Mouse (Mus musculus): Measurements from ENCODE around the gene Helz2. TPM values are rescaled to one million over a fixed set of nuclear protein-coding genes. Genes with fewer than 3 reads are reported as not detected.

The Helz2 gene
- polyA plus RNA-seq, 1 experiment from 2014 or later = 2.8 TPM

GRCm38 (mm10) chr2:181234680-181235079, 7.1 kb downstream of the Helz2 start:
- no peaks in the 10 kb centered on the region for H3K4me1 ChIP-seq (replicated peaks; ENCODE audit: control insufficient read depth, insufficient read depth, low read length)
- no peak overlapping the region for H3K4me3 ChIP-seq (ENCODE audit: low read depth, low read length)
- 86% methylated on average over 11 of the region's 11 CpGs for WGBS
- ATAC-seq (replicated peaks; ENCODE audit: low FRiP score, low TSS enrichment, low read depth) = no peak
- no peaks in the 10 kb centered on the region for H3K27me3 ChIP-seq (replicated peaks; ENCODE audit: control insufficient read depth, insufficient read depth, low read length)
- DNase-seq (ENCODE audit: low spot score) = no peak
- H3K36me3 ChIP-seq (ENCODE audit: control insufficient read depth, insufficient read depth, low read length) = peaks cover 23% of the 10 kb centered on the region
- H3K9me3 ChIP-seq (ENCODE audit: control insufficient read depth, low read length) = no peaks in the 10 kb centered on the region
- H3K9ac ChIP-seq (ENCODE audit: low read length) = no peak overlapping the region
- H3K27ac ChIP-seq (ENCODE audit: low read depth) = no peak overlapping the region
- H3K4me2 ChIP-seq (ENCODE audit: low read length) = no peak overlapping the region

DNA sequence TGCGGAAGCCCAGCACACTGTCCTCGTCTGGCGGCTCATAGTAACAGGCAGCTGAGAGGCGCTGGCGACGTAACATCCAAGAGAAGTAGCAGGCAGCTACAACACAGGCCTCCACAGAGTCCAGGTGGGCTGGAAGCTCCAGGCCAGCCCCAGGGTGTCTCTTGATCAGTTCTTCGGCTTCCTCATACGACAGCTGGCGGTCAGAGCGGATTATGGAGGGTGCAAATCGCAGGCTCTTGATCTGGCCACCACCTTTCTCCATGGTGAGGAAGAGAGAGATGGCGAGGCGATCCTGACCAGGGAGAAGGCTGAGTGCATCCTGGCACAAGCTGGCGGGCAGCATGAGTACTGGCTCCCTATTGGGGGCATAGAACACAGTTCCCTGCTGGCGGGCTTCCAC, 8.4 kb downstream of the Helz2 start:
- Histone ChIP-seq H3K36me3 (ENCODE audit: control insufficient read depth, insufficient read depth, low read length) (peaks cover 31% of the 10 kb centered on the region), H3K9me3 (ENCODE audit: control insufficient read depth, low read length) (no peaks in the 10 kb centered on the region), H3K27me3 (replicated peaks; ENCODE audit: control insufficient read depth, insufficient read depth, low read length) (no peaks in the 10 kb centered on the region), H3K4me1 (replicated peaks; ENCODE audit: control insufficient read depth, insufficient read depth, low read length) (no peaks in the 10 kb centered on the region), H3K4me3 (ENCODE audit: low read depth, low read length) (no peak overlapping the region), H3K27ac (ENCODE audit: low read depth) (no peak overlapping the region), H3K9ac (ENCODE audit: low read length) (no peak overlapping the region), H3K4me2 (ENCODE audit: low read length) (no peak overlapping the region)
- no peak for DNase-seq (ENCODE audit: low spot score)
- 91% methylated on average over 15 of the region's 15 CpGs for WGBS
- no peak for ATAC-seq (replicated peaks; ENCODE audit: low FRiP score, low TSS enrichment, low read depth)

- Histone ChIP-seq H3K9ac (ENCODE audit: low read length) (no peak overlapping the region), H3K27ac (ENCODE audit: low read depth) (no peak overlapping the region), H3K9me3 (ENCODE audit: control insufficient read depth, low read length) (no peaks in the 10 kb centered on the region), H3K4me1 (replicated peaks; ENCODE audit: control insufficient read depth, insufficient read depth, low read length) (no peaks in the 10 kb centered on the region), H3K4me2 (ENCODE audit: low read length) (no peak overlapping the region), H3K4me3 (ENCODE audit: low read depth, low read length) (no peak overlapping the region), H3K27me3 (replicated peaks; ENCODE audit: control insufficient read depth, insufficient read depth, low read length) (no peaks in the 10 kb centered on the region), H3K36me3 (ENCODE audit: control insufficient read depth, insufficient read depth, low read length) (peaks cover 30% of the 10 kb centered on the region)
- ATAC-seq (replicated peaks; ENCODE audit: low FRiP score, low TSS enrichment, low read depth) = no peak
- 78% methylated on average over 20 of the region's 20 CpGs for WGBS
- no peak for DNase-seq (ENCODE audit: low spot score)
These were observed 10.7 kb downstream of the Helz2 start for GRCm38 (mm10) chr2:181231171-181231570.

DNA sequence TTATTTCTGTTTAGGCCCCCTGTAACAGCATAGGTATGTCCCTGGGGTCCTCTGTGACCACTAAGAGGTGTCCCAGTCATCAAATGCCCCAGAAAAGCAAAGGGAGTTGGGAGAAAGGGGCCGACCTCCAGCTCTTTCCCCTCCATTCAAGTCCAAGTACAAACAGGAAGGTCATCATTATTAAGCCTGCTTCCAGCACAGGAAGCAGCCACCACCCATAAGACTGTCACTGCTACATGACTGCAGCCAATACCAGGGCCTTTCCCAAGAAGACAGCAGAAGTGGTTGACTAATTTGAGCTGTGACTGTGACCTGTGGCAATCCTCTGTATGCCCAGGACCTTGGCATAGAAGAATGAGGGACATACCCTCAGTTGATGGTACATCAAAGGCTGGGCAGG, 13.5 kb downstream of the Helz2 start:
- no peaks in the 10 kb centered on the region for H3K4me1 ChIP-seq (replicated peaks; ENCODE audit: control insufficient read depth, insufficient read depth, low read length)
- H3K27me3 ChIP-seq (replicated peaks; ENCODE audit: control insufficient read depth, insufficient read depth, low read length) = no peaks in the 10 kb centered on the region
- no peak overlapping the region for H3K4me2 ChIP-seq (ENCODE audit: low read length)
- peaks cover 20% of the 10 kb centered on the region for H3K36me3 ChIP-seq (ENCODE audit: control insufficient read depth, insufficient read depth, low read length)
- WGBS = 76% methylated on average over 1 of the region's 1 CpGs
- H3K9me3 ChIP-seq (ENCODE audit: control insufficient read depth, low read length) = no peaks in the 10 kb centered on the region
- ATAC-seq (replicated peaks; ENCODE audit: low FRiP score, low TSS enrichment, low read depth) (no peak), DNase-seq (ENCODE audit: low spot score) (no peak)
- no peak overlapping the region for H3K4me3 ChIP-seq (ENCODE audit: low read depth, low read length)
- H3K27ac ChIP-seq (ENCODE audit: low read depth) = no peak overlapping the region
- no peak overlapping the region for H3K9ac ChIP-seq (ENCODE audit: low read length)

GRCm38 (mm10) chr2:181227122-181227521, 14.7 kb downstream of the Helz2 start:
- Histone ChIP-seq H3K36me3 (ENCODE audit: control insufficient read depth, insufficient read depth, low read length) (peaks cover 16% of the 10 kb centered on the region; the same call in 1 of the 2 replicates), H3K4me2 (ENCODE audit: low read length) (no peak overlapping the region), H3K4me1 (replicated peaks; ENCODE audit: control insufficient read depth, insufficient read depth, low read length) (no peaks in the 10 kb centered on the region), H3K9ac (ENCODE audit: low read length) (no peak overlapping the region), H3K27ac (ENCODE audit: low read depth) (no peak overlapping the region), H3K27me3 (replicated peaks; ENCODE audit: control insufficient read depth, insufficient read depth, low read length) (no peaks in the 10 kb centered on the region), H3K9me3 (ENCODE audit: control insufficient read depth, low read length) (no peaks in the 10 kb centered on the region), H3K4me3 (ENCODE audit: low read depth, low read length) (no peak overlapping the region)
- DNase-seq (ENCODE audit: low spot score) (no peak), ATAC-seq (replicated peaks; ENCODE audit: low FRiP score, low TSS enrichment, low read depth) (no peak)
- 92% methylated on average over 3 of the region's 3 CpGs for WGBS

GRCm38 (mm10) chr2:181224994-181225393, 16.8 kb downstream of the Helz2 start:
- ATAC-seq (replicated peaks; ENCODE audit: low FRiP score, low TSS enrichment, low read depth) (no peak), DNase-seq (ENCODE audit: low spot score) (no peak)
- H3K4me3 ChIP-seq (ENCODE audit: low read depth, low read length) = no peak overlapping the region
- peaks cover 14% of the 10 kb centered on the region; the same call in 1 of the 2 replicates for H3K36me3 ChIP-seq (ENCODE audit: control insufficient read depth, insufficient read depth, low read length)
- no peak overlapping the region for H3K27ac ChIP-seq (ENCODE audit: low read depth)
- no peak overlapping the region for H3K4me2 ChIP-seq (ENCODE audit: low read length)
- H3K9ac ChIP-seq (ENCODE audit: low read length) = no peak overlapping the region
- H3K4me1 ChIP-seq (replicated peaks; ENCODE audit: control insufficient read depth, insufficient read depth, low read length) = peaks cover 7% of the 10 kb centered on the region; the same call in 1 of the 2 replicates
- no peaks in the 10 kb centered on the region for H3K27me3 ChIP-seq (replicated peaks; ENCODE audit: control insufficient read depth, insufficient read depth, low read length)
- 79% methylated on average over 2 of the region's 2 CpGs for WGBS
- no peaks in the 10 kb centered on the region for H3K9me3 ChIP-seq (ENCODE audit: control insufficient read depth, low read length)

- Histone ChIP-seq H3K4me3 (ENCODE audit: low read depth, low read length) (no peak overlapping the region; the same call in 1 of the 2 replicates), H3K9ac (ENCODE audit: low read length) (no peak overlapping the region), H3K4me2 (ENCODE audit: low read length) (peak overlapping the region; percentile 56), H3K9me3 (ENCODE audit: control insufficient read depth, low read length) (no peaks in the 10 kb centered on the region), H3K36me3 (ENCODE audit: control insufficient read depth, insufficient read depth, low read length) (no peaks in the 10 kb centered on the region), H3K27ac (ENCODE audit: low read depth) (no peak overlapping the region), H3K27me3 (replicated peaks; ENCODE audit: control insufficient read depth, insufficient read depth, low read length) (no peaks in the 10 kb centered on the region), H3K4me1 (replicated peaks; ENCODE audit: control insufficient read depth, insufficient read depth, low read length) (peaks cover 15% of the 10 kb centered on the region; the same call in 1 of the 2 replicates)
- DNase-seq (ENCODE audit: low spot score) (no peak), ATAC-seq (replicated peaks; ENCODE audit: low FRiP score, low TSS enrichment, low read depth) (no peak; the same call in 1 of the 2 replicates)
- 41% methylated on average over 2 of the region's 2 CpGs for WGBS
These were observed 21.5 kb downstream of the Helz2 start for GRCm38 (mm10) chr2:181220361-181220760.

GRCm38 (mm10) chr2:181219538-181220216, 22.1 kb downstream of the Helz2 start, which contains the start of gene Fndc11:
TSS of gene Fndc11 (plus strand) at chr2:181220013.
- DNase-seq (ENCODE audit: low spot score) (peak; percentile 85), ATAC-seq (replicated peaks; ENCODE audit: low FRiP score, low TSS enrichment, low read depth) (peak; percentile 97)
- Histone ChIP-seq H3K4me1 (replicated peaks; ENCODE audit: control insufficient read depth, insufficient read depth, low read length) (peaks cover 15% of the 10 kb centered on the region; the same call in 1 of the 2 replicates), H3K36me3 (ENCODE audit: control insufficient read depth, insufficient read depth, low read length) (no peaks in the 10 kb centered on the region), H3K27ac (ENCODE audit: low read depth) (no peak within 1 kb of the TSS), H3K4me2 (ENCODE audit: low read length) (peak within 1 kb of the TSS; percentile 56), H3K9me3 (ENCODE audit: control insufficient read depth, low read length) (no peaks in the 10 kb centered on the region), H3K4me3 (ENCODE audit: low read depth, low read length) (peak within 1 kb of the TSS; percentile 30), H3K9ac (ENCODE audit: low read length) (0 out of 2 replicates have a peak within 1 kb of the TSS, but pooled peaks have one; percentile 21), H3K27me3 (replicated peaks; ENCODE audit: control insufficient read depth, insufficient read depth, low read length) (no peaks in the 10 kb centered on the region)
- WGBS = 2% methylated on average over 25 of the region's 25 CpGs
